Mouse (Mus musculus) G1E-ER4 (cell line): ENCODE data around the gene Vpreb3. TPM values are rescaled to one million over a fixed set of nuclear protein-coding genes. Genes with fewer than 3 reads are reported as not detected.

Experiments
- GATA1 ChIP-seq: IDR thresholded peaks from one replicate; pipeline ENCODE4 v1.8.0; 2012; ENCODE audit warnings: low read length, inconsistent platforms
- polyA plus RNA-seq: library from polyadenylated mRNA; stranded (reverse); fragments of >175 nt; gene quantifications from 2 replicates; pipeline ENCODE4 v1.2.3, GENCODE M21; 2012

The Vpreb3 gene
- polyA plus RNA-seq, 1 experiment: not detected

DNA sequence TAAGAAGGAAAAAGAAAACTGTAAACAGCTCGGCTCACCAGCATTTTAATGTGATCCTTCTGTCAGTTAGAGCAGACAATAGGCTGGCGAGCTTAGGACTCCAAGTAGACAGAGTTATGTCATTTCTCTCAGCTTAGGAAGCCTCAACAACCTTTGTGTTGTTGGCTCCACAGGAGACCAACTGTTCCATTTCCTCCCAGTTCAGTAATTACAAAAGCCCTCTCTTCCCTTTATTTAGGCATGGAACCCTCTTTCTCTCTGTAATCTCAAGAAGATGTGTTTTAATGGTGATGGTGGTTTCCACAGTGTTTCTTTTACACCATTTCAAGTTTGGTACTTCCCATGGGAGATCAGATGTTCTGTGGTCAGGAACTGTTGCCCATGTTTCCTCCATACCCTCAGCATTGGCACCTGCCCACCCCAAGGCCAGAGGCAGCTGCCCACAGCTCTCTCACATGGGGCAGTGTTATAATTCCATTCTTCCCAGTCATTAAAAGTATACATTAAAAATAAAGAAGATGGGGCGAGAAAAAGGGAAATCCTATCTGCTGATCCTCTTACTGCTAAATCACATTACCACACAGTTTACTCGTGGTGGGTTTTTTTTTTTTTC is 47.7 kb downstream of the Vpreb3 start:
- TF ChIP-seq GATA1: no peak

GRCm38 (mm10) chr10:75993616-75994240 is 50.9 kb downstream of the Vpreb3 start:
- no peak for TF ChIP-seq GATA1

DNA sequence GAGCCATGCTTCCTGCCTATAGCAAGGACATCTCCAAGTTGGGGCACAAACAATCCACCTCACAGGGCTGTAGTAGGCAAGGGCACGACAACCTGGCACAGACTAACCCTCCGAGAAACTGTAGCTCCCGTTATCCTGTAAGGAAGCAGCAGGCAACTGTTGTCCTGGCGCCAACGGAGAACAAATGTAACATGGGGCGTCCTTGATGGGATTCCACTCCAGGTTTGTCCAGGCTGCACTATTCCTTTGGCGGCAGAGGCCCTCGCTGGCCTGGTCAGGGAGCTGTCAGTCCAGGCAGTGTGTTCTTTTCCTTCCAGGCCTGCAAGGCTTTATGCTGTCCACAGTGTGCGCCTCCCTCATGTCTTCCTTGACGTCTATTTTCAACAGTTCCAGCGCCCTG is 52.6 kb downstream of the Vpreb3 start:
- no peak for TF ChIP-seq GATA1

DNA sequence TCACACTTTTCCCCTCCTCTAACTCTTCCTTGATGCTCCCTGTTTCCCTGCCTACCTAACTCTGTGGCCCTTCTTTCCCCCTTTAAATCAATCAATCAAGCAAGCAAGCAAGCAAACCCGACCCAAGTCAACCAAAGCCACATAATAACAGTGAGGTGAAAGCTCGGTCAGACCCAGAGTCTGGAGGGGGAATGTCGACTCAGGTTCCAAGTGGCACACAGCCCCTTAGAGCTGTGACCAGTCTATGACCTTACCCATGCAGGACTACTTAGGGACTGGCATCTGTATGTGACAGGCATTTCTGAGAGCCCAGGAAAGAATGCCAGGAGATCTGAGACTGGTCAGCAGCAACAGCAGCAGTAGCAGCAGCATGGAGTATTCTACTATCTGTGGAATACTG is 53.5 kb downstream of the Vpreb3 start:
- TF ChIP-seq GATA1: no peak

Other genes starting within 250 kb of the Vpreb3 start
- gene Cabin1, start 178.7 kb upstream of the Vpreb3 start, polyA plus RNA-seq: 64.0 and 70.9 TPM in 2 replicates
- gene Ddt, start 169.6 kb upstream of the Vpreb3 start, polyA plus RNA-seq: 66.4 and 68.5 TPM in 2 replicates
- not detected in 2 replicates for gene Gm20441, start 162.1 kb upstream of the Vpreb3 start, polyA plus RNA-seq
- gene Gstt3, start 161.6 kb upstream of the Vpreb3 start, polyA plus RNA-seq: 0.25 and 0.31 TPM in 2 replicates
- not detected in 2 replicates for gene Gstt1, start 144.5 kb upstream of the Vpreb3 start, polyA plus RNA-seq
- not detected in 2 replicates for gene Gstt4, start 120.5 kb upstream of the Vpreb3 start, polyA plus RNA-seq
- 7.3 and 8.5 TPM in 2 replicates for gene Gstt2, start 105.6 kb upstream of the Vpreb3 start, polyA plus RNA-seq
- 3,863 and 3,963 TPM in 2 replicates for gene Mif, start 82.8 kb upstream of the Vpreb3 start, polyA plus RNA-seq
- gene Derl3, start 49.6 kb upstream of the Vpreb3 start, polyA plus RNA-seq: 0.27 and 0.36 TPM in 2 replicates
- 253 and 299 TPM in 2 replicates for gene Smarcb1, start 21.4 kb upstream of the Vpreb3 start, polyA plus RNA-seq
- 585 and 819 TPM in 2 replicates for gene Chchd10, start 9.9 kb upstream of the Vpreb3 start, polyA plus RNA-seq
- gene Mmp11, start 6.6 kb upstream of the Vpreb3 start, polyA plus RNA-seq: 0.12 TPM in 1 of 2 replicates, not detected in the other
- not detected in 2 replicates for gene Gm867, start 2.4 kb upstream of the Vpreb3 start, polyA plus RNA-seq
- not detected in 2 replicates for gene Gm5134, start 11.5 kb downstream of the Vpreb3 start, polyA plus RNA-seq
- 7.0 and 8.8 TPM in 2 replicates for gene Zfp280b, start 89.6 kb downstream of the Vpreb3 start, polyA plus RNA-seq
- not detected in 2 replicates for gene Slc5a4b, start 167.9 kb downstream of the Vpreb3 start, polyA plus RNA-seq
- not detected in 2 replicates for gene Slc5a4a, start 204.4 kb downstream of the Vpreb3 start, polyA plus RNA-seq